ENCODE assay signal across 29 mouse cellular contexts in the genomic region with DNA sequence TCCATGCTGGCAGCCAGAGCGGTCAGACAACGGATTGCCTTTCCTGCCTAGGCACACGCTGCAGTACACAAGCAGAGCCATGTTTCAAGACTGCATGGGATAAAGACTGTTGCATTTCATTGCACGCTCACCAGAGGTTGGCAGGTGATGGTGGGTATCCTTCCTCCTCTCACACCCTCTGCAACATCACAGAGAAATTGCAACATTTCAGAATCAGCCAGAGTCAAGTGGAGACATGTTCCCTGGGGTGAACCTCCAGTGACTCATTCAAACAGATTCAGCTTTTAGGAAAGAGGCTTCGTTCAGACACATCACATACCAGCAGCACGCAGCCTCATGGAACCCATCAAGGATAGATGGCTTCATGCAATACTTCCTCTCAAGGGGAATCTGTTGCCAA.
DNase-seq lines count a peak whose midpoint lies in the region; ATAC-seq and TF ChIP-seq lines count a peak whose summit lies in the region.
"Had no signal": no experiment of that assay in that cellular context is flagged by ENCODE, and none has a peak within 500 bp of the region (broad histone marks: within the 10 kb centered on the region; RNA-seq: fewer than 3 reads in every experiment).

No protein-coding gene starts in this region.

- no peak for TF ChIP-seq EP300 in lung, postnatal 0 days (IDR thresholded peaks at IDR 0.05)

- H3K9me3 ChIP-seq in embryonic facial prominence, embryonic 14.5 days (ENCODE audit: control insufficient read depth, low read length) = no peaks in the 10 kb centered on the region
- no peaks in the 10 kb centered on the region for H3K9me3 ChIP-seq in embryonic facial prominence, embryonic 10.5 days
- H3K9me3 ChIP-seq in lung, postnatal 0 days (ENCODE audit: low read length) = no peaks in the 10 kb centered on the region
- H3K9me3 ChIP-seq: forebrain, embryonic 13.5 days; hindbrain, embryonic 10.5 days; neural tube, embryonic 15.5 days had no signal

- no peak for TF ChIP-seq CTCF in thymus, adult 2 months (IDR thresholded peaks at IDR 0.05; ENCODE audit: borderline replicate concordance, control insufficient read depth, extremely low read depth, insufficient read depth, low read length, poor library complexity)
- no peak for TF ChIP-seq CTCF in lung, postnatal 0 days (IDR thresholded peaks at IDR 0.05)

- no peak overlapping the region for H3K9ac ChIP-seq in embryonic facial prominence, embryonic 14.5 days (ENCODE audit: low read depth, low read length)
- no peak overlapping the region for H3K9ac ChIP-seq in lung, postnatal 0 days (replicated peaks; ENCODE audit: low read depth)
- H3K9ac ChIP-seq: forebrain, embryonic 13.5 days; liver, postnatal 0 days; neural tube, embryonic 15.5 days had no signal

- peak; percentile 69 for DNase-seq in embryonic facial prominence, embryonic 14.5 days (ENCODE audit: low spot score)
- DNase-seq in embryonic facial prominence, embryonic 10.5 days (ENCODE audit: low spot score) = no peak
- no peak for DNase-seq in thymus, adult 2 months
- no peak for DNase-seq in thymus, adult 18-20 months
- DNase-seq in adrenal gland, adult 18-20 months (ENCODE audit: low spot score in 2 of 2) = no peak
- no peak for DNase-seq in lung, postnatal 0 days (ENCODE audit: low spot score)
- no peak for DNase-seq in cerebellum, adult 11 months
- DNase-seq: adrenal gland, postnatal 10 days; cerebellum, adult 8-10 months; gastrocnemius, adult 2 months; kidney, adult 9 months; kidney, postnatal 14 days; liver, postnatal 0 days; lung, postnatal 10 days; midbrain, embryonic 14.5 days; right cerebral cortex, adult 18-20 months; right cerebral cortex, postnatal 4 days; thymus, postnatal 36 days had no signal

- H3K79me2 ChIP-seq in macrophage (ENCODE audit: inconsistent target) = peaks cover 11% of the 10 kb centered on the region; the same call in 1 of the 2 replicates

- H3K27me3 ChIP-seq in embryonic facial prominence, embryonic 14.5 days (replicated peaks; ENCODE audit: control insufficient read depth, insufficient read depth, low read length) = no peaks in the 10 kb centered on the region
- no peaks in the 10 kb centered on the region; the same call in 1 of the 2 replicates for H3K27me3 ChIP-seq in embryonic facial prominence, embryonic 10.5 days (replicated peaks; ENCODE audit: low read depth, poor library complexity, severe bottlenecking)
- no peaks in the 10 kb centered on the region for H3K27me3 ChIP-seq in thymus, adult 2 months (ENCODE audit: control insufficient read depth, insufficient read depth, low read length)
- H3K27me3 ChIP-seq in lung, postnatal 0 days (replicated peaks; ENCODE audit: insufficient read depth, low read length) = no peaks in the 10 kb centered on the region
- H3K27me3 ChIP-seq: forebrain, embryonic 13.5 days; neural tube, embryonic 15.5 days; Patski had no signal

- WGBS in embryonic facial prominence, embryonic 14.5 days = 88% methylated on average over 6 of the region's 6 CpGs
- 90% methylated on average over 6 of the region's 6 CpGs for WGBS in embryonic facial prominence, embryonic 10.5 days
- WGBS in thymus, adult 2 months = 95% methylated on average over 6 of the region's 6 CpGs
- WGBS in macrophage (ENCODE audit: missing documents) = 57% methylated on average over 6 of the region's 6 CpGs
- WGBS in lung, postnatal 0 days = 85% methylated on average over 6 of the region's 6 CpGs

- H3K4me3 ChIP-seq in embryonic facial prominence, embryonic 14.5 days (ENCODE audit: low read depth, low read length) = no peak overlapping the region
- H3K4me3 ChIP-seq in embryonic facial prominence, embryonic 10.5 days = no peak overlapping the region
- no peak overlapping the region for H3K4me3 ChIP-seq in thymus, adult 2 months (ENCODE audit: control insufficient read depth, insufficient read depth, low read length)
- H3K4me3 ChIP-seq in macrophage (ENCODE audit: inconsistent target) = no peak overlapping the region
- H3K4me3 ChIP-seq in lung, postnatal 0 days (ENCODE audit: low read depth, low read length) = no peak overlapping the region
- H3K4me3 ChIP-seq: erythroblast, embryonic 14.5 days; forebrain, embryonic 13.5 days; gastrocnemius, adult 2 months; hindbrain, embryonic 10.5 days; neural tube, embryonic 15.5 days had no signal

- ATAC-seq in embryonic facial prominence, embryonic 14.5 days (ENCODE audit: low read depth) = peak; percentile 30; the same call in 1 of the 2 replicates
- ATAC-seq in lung, postnatal 0 days = no peak
- ATAC-seq: CD4-positive, CD25-positive, alpha-beta regulatory T cell, adult 4 months; forebrain, embryonic 13.5 days; hindbrain, embryonic 16.5 days; intestine, embryonic 16.5 days; liver, postnatal 0 days; Patski had no signal

- 0 out of 2 replicates have a peak, but pooled peaks cover 4% of the 10 kb centered on the region for H3K36me3 ChIP-seq in embryonic facial prominence, embryonic 14.5 days (ENCODE audit: control insufficient read depth, insufficient read depth, low read length)
- H3K36me3 ChIP-seq in embryonic facial prominence, embryonic 10.5 days (replicated peaks) = peaks cover 13% of the 10 kb centered on the region
- no peaks in the 10 kb centered on the region for H3K36me3 ChIP-seq in thymus, adult 2 months (ENCODE audit: control insufficient read depth, insufficient read depth, low read length)
- no peaks in the 10 kb centered on the region for H3K36me3 ChIP-seq in macrophage (ENCODE audit: inconsistent target)
- no peaks in the 10 kb centered on the region for H3K36me3 ChIP-seq in lung, postnatal 0 days (ENCODE audit: insufficient read depth, low read length)
- H3K36me3 ChIP-seq: hindbrain, embryonic 10.5 days; neural tube, embryonic 15.5 days had no signal

- H3K4me1 ChIP-seq in embryonic facial prominence, embryonic 14.5 days (ENCODE audit: control insufficient read depth, insufficient read depth, low read length) = peaks cover 12% of the 10 kb centered on the region
- H3K4me1 ChIP-seq in embryonic facial prominence, embryonic 10.5 days = peaks cover 25% of the 10 kb centered on the region
- peaks cover 61% of the 10 kb centered on the region for H3K4me1 ChIP-seq in thymus, adult 2 months (replicated peaks; ENCODE audit: control insufficient read depth, insufficient read depth, low read length)
- H3K4me1 ChIP-seq in lung, postnatal 0 days (ENCODE audit: insufficient read depth, low read depth, low read length) = peaks cover 10% of the 10 kb centered on the region

- no peak overlapping the region for H3K27ac ChIP-seq in embryonic facial prominence, embryonic 14.5 days (replicated peaks; ENCODE audit: low read depth, low read length)
- no peak overlapping the region for H3K27ac ChIP-seq in embryonic facial prominence, embryonic 10.5 days (replicated peaks)
- peak overlapping the region; percentile 18; the same call in 1 of the 2 replicates for H3K27ac ChIP-seq in thymus, adult 2 months (ENCODE audit: control insufficient read depth, insufficient read depth, low read length)
- H3K27ac ChIP-seq in macrophage = 0 out of 2 replicates have a peak overlapping the region, but pooled peaks have one; percentile 10
- no peak overlapping the region for H3K27ac ChIP-seq in lung, postnatal 0 days (ENCODE audit: low read length)
- H3K27ac ChIP-seq: forebrain, embryonic 13.5 days; gastrocnemius, adult 2 months; hindbrain, embryonic 10.5 days; neural tube, embryonic 15.5 days had no signal

- no peak overlapping the region for H3K4me2 ChIP-seq in embryonic facial prominence, embryonic 14.5 days (ENCODE audit: low read depth, low read length)
- H3K4me2 ChIP-seq in lung, postnatal 0 days (replicated peaks; ENCODE audit: low read depth, low read length) = no peak overlapping the region
- H3K4me2 ChIP-seq: forebrain, embryonic 13.5 days; heart, embryonic 11.5 days; liver, embryonic 11.5 days; neural tube, embryonic 15.5 days had no signal

- TF ChIP-seq POLR2A in thymus, adult 2 months (IDR thresholded peaks at IDR 0.05; ENCODE audit: control insufficient read depth, extremely low read depth, insufficient read depth, low read length, poor library complexity) = no peak

Comparison
In these comparisons a context has a peak if more than half of its experiments do, and no peak if none do; other contexts are left out.
1. H3K27ac ChIP-seq: peak in thymus, adult 2 months (single experiment) and macrophage (single experiment); none in embryonic facial prominence, embryonic 14.5 days (single experiment), embryonic facial prominence, embryonic 10.5 days (single experiment) and lung, postnatal 0 days (single experiment).